Mouse (Mus musculus): Measurements from ENCODE around the gene Nploc4. TPM values are rescaled to one million over a fixed set of nuclear protein-coding genes. Genes with fewer than 3 reads are reported as not detected.
"Not testable (repeated sequence)": the region's sequence is repeated elsewhere in the genome, so short reads cannot be mapped to it uniquely, and the experiment has no call there.

Gene Nploc4
- total RNA-seq, 2 experiments from 2014 or later: 16.1 to 24.6 TPM

GRCm38 (mm10) chr11:120356900-120357299 is 80.6 kb downstream of the Nploc4 start:
- no peak for ATAC-seq (replicated peaks; ENCODE audit: low FRiP score, poor library complexity, severe bottlenecking)

GRCm38 (mm10) chr11:120356319-120356840 is 81.1 kb downstream of the Nploc4 start:
- no peak for ATAC-seq (replicated peaks; ENCODE audit: low FRiP score, poor library complexity, severe bottlenecking)

- no peak for ATAC-seq (replicated peaks; ENCODE audit: low FRiP score, poor library complexity, severe bottlenecking)
Measured at GRCm38 (mm10) chr11:120355277-120356039, 82.0 kb downstream of the Nploc4 start.

- 0 out of 2 replicates have a peak, but pooled peaks have one; percentile 18 for ATAC-seq (replicated peaks; ENCODE audit: low FRiP score, poor library complexity, severe bottlenecking)
Measured at GRCm38 (mm10) chr11:120354304-120355276, 82.9 kb downstream of the Nploc4 start.

- ATAC-seq (replicated peaks; ENCODE audit: low FRiP score, poor library complexity, severe bottlenecking): peak; percentile 86
Measured at GRCm38 (mm10) chr11:120353500-120354303, 83.8 kb downstream of the Nploc4 start.

GRCm38 (mm10) chr11:120352571-120353290 is 84.8 kb downstream of the Nploc4 start:
- no peak for ATAC-seq (replicated peaks; ENCODE audit: low FRiP score, poor library complexity, severe bottlenecking)

GRCm38 (mm10) chr11:120352093-120352350 is 85.5 kb downstream of the Nploc4 start:
- not testable (repeated sequence) for ATAC-seq (replicated peaks; ENCODE audit: low FRiP score, poor library complexity, severe bottlenecking)

- ATAC-seq (replicated peaks; ENCODE audit: low FRiP score, poor library complexity, severe bottlenecking): no peak
Measured at GRCm38 (mm10) chr11:120351250-120352092, 86.0 kb downstream of the Nploc4 start.

- ATAC-seq (replicated peaks; ENCODE audit: low FRiP score, poor library complexity, severe bottlenecking): no peak
Measured at GRCm38 (mm10) chr11:120350711-120351110, 86.8 kb downstream of the Nploc4 start.

- ATAC-seq (replicated peaks; ENCODE audit: low FRiP score, poor library complexity, severe bottlenecking): no peak
Measured at GRCm38 (mm10) chr11:120349986-120350702, 87.4 kb downstream of the Nploc4 start.

- ATAC-seq (replicated peaks; ENCODE audit: low FRiP score, poor library complexity, severe bottlenecking): no peak
Measured at GRCm38 (mm10) chr11:120349371-120349985, 88.0 kb downstream of the Nploc4 start.

- ATAC-seq (replicated peaks; ENCODE audit: low FRiP score, poor library complexity, severe bottlenecking): no peak
Measured at GRCm38 (mm10) chr11:120348684-120349370, 88.7 kb downstream of the Nploc4 start.

- peak; percentile 49 for ATAC-seq (replicated peaks; ENCODE audit: low FRiP score, poor library complexity, severe bottlenecking)
Measured at GRCm38 (mm10) chr11:120347791-120348683, 89.5 kb downstream of the Nploc4 start, which contains the start of gene Actg1. TSS of gene Actg1 (minus strand) at chr11:120348542.

- 0 out of 2 replicates have a peak, but pooled peaks have one; percentile 50 for ATAC-seq (replicated peaks; ENCODE audit: low FRiP score, poor library complexity, severe bottlenecking)
Measured at GRCm38 (mm10) chr11:120347301-120347700, 90.2 kb downstream of the Nploc4 start.

- ATAC-seq (replicated peaks; ENCODE audit: low FRiP score, poor library complexity, severe bottlenecking): not testable (repeated sequence)
Measured at GRCm38 (mm10) chr11:120346383-120347034, 91.0 kb downstream of the Nploc4 start.
